Mouse (Mus musculus) ES-E14 (cell line): ENCODE measurements around the gene Fndc3a. TPM values are rescaled to one million over a fixed set of nuclear protein-coding genes. Genes with fewer than 3 reads are reported as not detected.

Source experiments
- DNase-seq: peaks from one replicate; pipeline ENCODE4 v3.0.0-alpha.2; 2013; ENCODE audit warnings: low read depth, low spot score
- H3K27ac ChIP-seq: 2 replicates; pipeline ENCODE4 v1.5.1; 2012; ENCODE audit warnings: low read depth, mild to moderate bottlenecking, low read length, moderate library complexity, mixed read lengths; ENCODE audit not compliant: poor library complexity, insufficient read depth, severe bottlenecking
- H3K36me3 ChIP-seq: 2 replicates; pipeline ENCODE4 v1.6.1; 2012; ENCODE audit warnings: mild to moderate bottlenecking, low read length, moderate library complexity, mixed read lengths; ENCODE audit not compliant: control insufficient read depth, poor library complexity, insufficient read depth, severe bottlenecking
- H3K4me1 ChIP-seq, 2 experiments: fragments of 150-350 bp in 1 of 2; sonication (generic) in 1 of 2; 2 replicates each; pipeline ENCODE4 v1.6.1; 2012; ENCODE audit warnings: low read length in 2 of 2, mild to moderate bottlenecking in 1 of 2, mixed read lengths in 1 of 2; ENCODE audit not compliant: control insufficient read depth in 2 of 2, insufficient read depth in 2 of 2, poor library complexity in 1 of 2
- H3K4me3 ChIP-seq, 2 experiments: fragments of 150-350 bp in 1 of 2; sonication (generic) in 1 of 2; 2 replicates each; pipeline ENCODE4 v1.5.1; 2012; ENCODE audit warnings: low read length in 2 of 2, low read depth in 1 of 2, mild to moderate bottlenecking in 1 of 2, mixed read lengths in 1 of 2; ENCODE audit not compliant: insufficient read depth in 1 of 2, poor library complexity in 1 of 2, severe bottlenecking in 1 of 2
- H3K9ac ChIP-seq: 2 replicates; pipeline ENCODE4 v1.6.1; 2012; ENCODE audit warnings: low read depth, mild to moderate bottlenecking, low read length, mixed read lengths; ENCODE audit not compliant: poor library complexity, insufficient read depth, severe bottlenecking
- H3K9me3 ChIP-seq: fragments of 150-350 bp; sonication (generic); 2 replicates; pipeline ENCODE4 v1.6.1; 2012; ENCODE audit warnings: low read depth, mild to moderate bottlenecking, low read length; ENCODE audit not compliant: control insufficient read depth, insufficient read depth
- CHD2 ChIP-seq: IDR thresholded peaks from 2 replicates; pipeline ENCODE4 v1.6.1; 2014; ENCODE audit warnings: mild to moderate bottlenecking, low read depth, low read length, inconsistent platforms
- HCFC1 ChIP-seq: IDR thresholded peaks from 2 replicates; pipeline ENCODE4 v1.6.1; 2012; ENCODE audit warnings: low read length, inconsistent platforms, borderline replicate concordance; ENCODE audit not compliant: insufficient read depth
- MAFK ChIP-seq: IDR thresholded peaks from 2 replicates; pipeline ENCODE4 v1.6.1; 2014; ENCODE audit warnings: mild to moderate bottlenecking, low read depth, low read length, inconsistent platforms; ENCODE audit not compliant: insufficient read depth
- ZC3H11A ChIP-seq: IDR thresholded peaks from 2 replicates; pipeline ENCODE4 v1.6.1; 2012; ENCODE audit warnings: low read depth, mild to moderate bottlenecking, inconsistent platforms, low read length, borderline replicate concordance
- ZNF384 ChIP-seq: IDR thresholded peaks from 2 replicates; pipeline ENCODE4 v1.6.1; 2012; ENCODE audit warnings: low read depth, low read length, inconsistent platforms
- in situ Hi-C, 2 experiments: fragments of 600-800 bp; cut with MboI; formaldehyde crosslinking; loops; one replicate each; pipeline ENCODE4 v1.15.1; 2025; ENCODE audit warnings: low sequenced_read_pairs in 2 of 2, inconsistent platforms in 1 of 2; ENCODE audit not compliant: unreplicated experiment in 2 of 2
- total RNA-seq: library from RNA; depleted of rRNA; stranded (reverse); fragments of 300-350 nt; gene quantifications from 2 replicates; pipeline ENCODE4 v1.2.3, GENCODE M21; 2012

The Fndc3a gene
- total RNA-seq, 1 experiment, result 14.4 TPM

GRCm38 (mm10) chr14:72710341-72711027 lies 681 bp upstream of the Fndc3a start:
- H3K4me1 ChIP-seq, result peaks cover 0 to 2% of the 10 kb centered on the region in 2 experiments; a peak in 1 of 4 replicates
- no peaks in the 10 kb centered on the region for H3K9me3 ChIP-seq
- TF ChIP-seq ZC3H11A, result 0 out of 2 replicates have a peak, but pooled peaks have one; percentile 7
- TF ChIP-seq CHD2, result no peak
- TF ChIP-seq HCFC1, result no peak
- TF ChIP-seq MAFK, result 0 out of 2 replicates have a peak, but pooled peaks have one; percentile 4
- TF ChIP-seq ZNF384, result no peak
- no peaks in the 10 kb centered on the region for H3K36me3 ChIP-seq
- DNase-seq, result peak; percentile 43
- in situ Hi-C loops, result no loop called here
- peak overlapping the region; percentile 84 to 99 for H3K4me3 ChIP-seq
- H3K9ac ChIP-seq, result peak overlapping the region; percentile 67
- H3K27ac ChIP-seq, result no peak overlapping the region

- in situ Hi-C loops, result no loop called here
- H3K27ac ChIP-seq, result no peak overlapping the region
- no peaks in the 10 kb centered on the region for H3K9me3 ChIP-seq
- H3K4me3 ChIP-seq, result peak overlapping the region; percentile 84 to 99
- no peaks in the 10 kb centered on the region for H3K36me3 ChIP-seq
- no peak for DNase-seq
- H3K4me1 ChIP-seq, result peaks cover 0 to 2% of the 10 kb centered on the region in 2 experiments; a peak in 1 of 4 replicates
- peak overlapping the region; percentile 93 for H3K9ac ChIP-seq
- TF ChIP-seq ZC3H11A, result no peak
- no peak for TF ChIP-seq HCFC1
- no peak for TF ChIP-seq MAFK
Measured at GRCm38 (mm10) chr14:72709091-72709709, 603 bp downstream of the Fndc3a start.

GRCm38 (mm10) chr14:72708581-72708991 lies 1.2 kb downstream of the Fndc3a start:
- DNase-seq, result no peak
- peaks cover 0 to 2% of the 10 kb centered on the region in 2 experiments; a peak in 1 of 4 replicates for H3K4me1 ChIP-seq
- H3K27ac ChIP-seq, result no peak overlapping the region
- H3K4me3 ChIP-seq, result peak overlapping the region; percentile 84 to 99
- no peak for TF ChIP-seq ZNF384
- TF ChIP-seq CHD2, result no peak
- TF ChIP-seq ZC3H11A, result no peak
- no peak for TF ChIP-seq MAFK
- no peak for TF ChIP-seq HCFC1
- no peak overlapping the region for H3K9ac ChIP-seq
- no peaks in the 10 kb centered on the region for H3K36me3 ChIP-seq
- in situ Hi-C loops, result no loop called here
- H3K9me3 ChIP-seq, result no peaks in the 10 kb centered on the region

GRCm38 (mm10) chr14:72700056-72700455 lies 9.7 kb downstream of the Fndc3a start:
- TF ChIP-seq MAFK, result no peak
- TF ChIP-seq ZC3H11A, result no peak
- no peak for TF ChIP-seq HCFC1
- TF ChIP-seq CHD2, result no peak
- no peak for TF ChIP-seq ZNF384
- Histone ChIP-seq H3K27ac (no peak overlapping the region), H3K9ac (no peak overlapping the region), H3K4me1 (no peaks in the 10 kb centered on the region), H3K9me3 (no peaks in the 10 kb centered on the region), H3K4me3 (no peak overlapping the region), H3K36me3 (no peaks in the 10 kb centered on the region)
- no peak for DNase-seq
- in situ Hi-C loops, result no loop called here

- no peaks in the 10 kb centered on the region for H3K36me3 ChIP-seq
Measured at GRCm38 (mm10) chr14:72691406-72691805, 18.4 kb downstream of the Fndc3a start.

More at GRCm38 (mm10) chr14:72691406-72691805, 18.4 kb downstream of the Fndc3a start:
- in situ Hi-C loops, result no loop called here
- no peaks in the 10 kb centered on the region for H3K4me1 ChIP-seq
- H3K9ac ChIP-seq, result no peak overlapping the region
- H3K4me3 ChIP-seq, result no peak overlapping the region
- no peak for DNase-seq
- TF ChIP-seq HCFC1 (no peak), ZC3H11A (no peak), MAFK (no peak), CHD2 (no peak), ZNF384 (no peak)
- H3K27ac ChIP-seq, result no peak overlapping the region
- H3K9me3 ChIP-seq, result no peaks in the 10 kb centered on the region
